Mouse (Mus musculus): ENCODE data around the gene Gm34653.
A peak's percentile ranks its signal among the peaks of the same experiment; 100 is the strongest.
"Not testable (repeated sequence)": the region's sequence is repeated elsewhere in the genome, so short reads cannot be mapped to it uniquely, and the experiment has no call there.

The Gm34653 gene

DNA sequence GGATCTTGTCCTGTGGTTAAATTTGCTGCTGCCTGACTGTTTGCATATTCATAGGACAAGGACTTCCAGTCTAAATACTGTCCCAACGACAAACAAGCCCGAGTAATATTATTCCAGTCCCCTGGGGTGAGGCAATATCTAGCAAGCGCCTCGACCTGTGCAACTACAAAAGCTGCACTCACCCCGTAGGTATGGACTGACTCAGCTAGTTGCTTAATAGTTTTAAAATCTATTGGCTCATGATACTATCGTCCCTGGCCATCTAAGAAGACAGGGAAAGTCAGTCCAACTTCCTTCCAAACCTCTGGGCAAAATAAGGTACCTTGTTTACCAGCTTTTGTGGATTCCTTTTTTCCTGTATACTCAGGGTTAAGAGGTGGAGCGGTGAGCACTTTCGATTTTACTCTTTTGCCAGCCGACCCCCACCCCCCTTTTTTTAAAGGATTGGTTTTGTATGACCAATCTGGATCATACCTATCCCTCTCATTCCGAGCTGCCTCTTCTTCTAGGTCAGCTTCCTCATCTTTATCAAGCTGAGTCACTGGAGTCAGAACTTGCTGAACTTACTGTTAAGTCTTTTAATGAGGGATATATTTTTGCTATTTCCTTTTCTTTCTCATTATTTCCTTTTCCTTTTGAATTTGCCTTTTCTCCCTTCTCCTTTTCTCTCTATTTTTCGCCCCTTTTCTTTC, at the start of gene Gm34653:
Gene Gm34653, plus strand, starts transcription at position 242 of the 692 bp plus-strand sequence.
- not testable (repeated sequence) for DNase-seq (ENCODE audit: low read depth in 1 of 2, low spot score in 2 of 2)

DNA sequence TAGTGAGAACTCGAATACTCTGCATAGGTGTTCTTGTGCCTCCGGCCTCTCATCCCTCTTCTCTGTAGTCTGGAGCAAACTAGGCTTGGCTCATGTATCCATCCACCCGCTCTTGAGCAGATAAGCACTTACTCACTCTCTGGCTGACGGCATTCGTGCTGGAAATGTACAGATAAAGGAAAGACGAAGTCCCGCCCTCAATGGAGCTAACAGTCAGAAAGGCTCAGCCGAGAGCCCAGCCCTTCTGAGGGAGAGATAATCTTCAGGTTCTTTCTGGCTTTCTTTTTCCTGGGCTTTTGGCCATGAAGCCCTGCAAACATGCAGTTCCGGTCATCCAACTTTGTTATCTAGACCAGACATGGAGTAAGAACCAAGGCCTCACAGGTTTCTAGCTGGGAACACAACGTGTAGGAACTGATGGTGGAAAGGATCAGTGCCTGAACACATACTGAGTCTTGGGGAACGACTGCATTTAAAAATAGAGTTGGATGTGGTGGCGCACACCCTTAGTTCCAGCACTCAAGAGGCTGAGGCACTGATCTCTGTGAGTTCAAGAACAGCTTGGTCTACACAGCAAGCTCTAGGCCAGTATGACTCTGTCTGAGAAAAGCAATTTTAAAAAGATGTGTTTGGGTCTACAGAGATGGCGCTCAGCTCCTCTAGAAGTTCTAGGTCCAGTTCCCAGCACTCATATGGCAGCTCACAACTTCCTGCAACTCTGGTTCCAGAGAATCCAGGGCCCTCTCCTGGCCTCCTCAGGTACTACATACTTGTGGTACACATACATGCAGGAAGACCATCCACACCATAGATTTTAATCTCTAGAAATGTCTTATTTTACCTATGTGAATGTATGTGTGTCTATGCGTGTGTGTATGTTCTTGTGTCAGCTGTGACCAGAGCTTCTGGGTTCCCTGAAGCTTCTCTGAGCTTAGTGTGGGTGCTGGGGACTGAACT, 49.5 kb upstream of the Gm34653 start:
- no peak for DNase-seq (ENCODE audit: low read depth in 1 of 2, low spot score in 2 of 2)

DNA sequence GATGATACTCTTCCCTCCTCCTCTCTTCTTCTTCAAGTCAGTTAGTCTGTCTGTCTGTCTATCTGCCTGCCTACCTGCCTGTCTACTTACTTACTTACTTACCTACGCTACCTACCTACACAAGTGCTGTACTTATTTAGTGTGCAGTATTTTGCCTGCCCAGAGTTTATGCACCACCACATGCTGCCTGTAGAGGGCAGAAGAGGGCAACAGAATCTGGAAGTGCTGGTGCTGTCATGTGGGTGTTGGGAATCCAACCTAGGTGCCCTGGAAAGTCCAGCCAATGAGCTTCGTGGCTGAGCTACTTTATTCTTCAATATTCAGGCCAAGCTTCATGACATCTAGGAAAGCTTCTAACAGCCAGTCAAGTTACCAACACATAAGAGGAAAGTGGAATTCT, 48.7 kb upstream of the Gm34653 start:
- peak in 1 of 2 experiments; percentile 32 for DNase-seq (ENCODE audit: low read depth in 1 of 2, low spot score in 2 of 2)

DNA sequence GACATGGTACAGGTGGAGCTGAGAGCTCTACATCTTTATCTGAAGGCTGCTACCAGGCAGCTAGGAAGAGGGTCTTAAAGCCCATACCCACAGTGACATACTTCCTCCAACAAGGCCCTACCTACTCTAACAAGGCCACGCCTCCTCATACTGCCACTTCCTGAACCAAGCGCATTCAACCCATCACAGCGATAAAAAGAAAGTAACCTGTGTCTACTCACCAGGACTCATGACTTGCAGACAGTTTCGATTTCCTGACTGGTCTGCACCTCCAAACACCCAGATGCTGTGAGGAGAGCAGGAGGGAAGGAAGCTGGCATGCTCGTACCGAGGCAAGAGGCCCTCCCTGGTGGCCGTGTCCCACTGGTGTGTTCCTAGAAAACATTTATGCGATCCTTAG, 42.5 kb upstream of the Gm34653 start:
- peak in 1 of 2 experiments; percentile 20 for DNase-seq (ENCODE audit: low read depth in 1 of 2, low spot score in 2 of 2)

DNA sequence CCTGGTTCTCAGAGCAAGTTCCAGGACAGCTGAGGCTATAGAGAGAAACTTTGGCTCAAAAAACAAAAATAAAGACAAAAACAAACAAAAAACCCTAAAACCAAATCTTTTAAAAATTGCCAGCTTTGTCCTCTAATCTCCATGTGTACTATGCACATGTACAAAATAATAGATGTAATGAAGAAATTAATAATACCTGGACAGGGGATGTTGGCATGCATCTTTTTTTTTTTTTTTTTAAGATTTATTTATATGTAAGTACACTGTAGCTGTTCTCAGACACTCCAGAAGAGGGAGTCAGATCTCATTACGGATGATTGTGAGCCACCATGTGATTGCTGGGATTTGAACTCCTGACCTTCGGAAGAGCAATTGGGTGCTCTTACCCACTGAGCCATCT, 40.3 kb upstream of the Gm34653 start:
- not testable (repeated sequence) for DNase-seq (ENCODE audit: low read depth in 1 of 2, low spot score in 2 of 2)

DNA sequence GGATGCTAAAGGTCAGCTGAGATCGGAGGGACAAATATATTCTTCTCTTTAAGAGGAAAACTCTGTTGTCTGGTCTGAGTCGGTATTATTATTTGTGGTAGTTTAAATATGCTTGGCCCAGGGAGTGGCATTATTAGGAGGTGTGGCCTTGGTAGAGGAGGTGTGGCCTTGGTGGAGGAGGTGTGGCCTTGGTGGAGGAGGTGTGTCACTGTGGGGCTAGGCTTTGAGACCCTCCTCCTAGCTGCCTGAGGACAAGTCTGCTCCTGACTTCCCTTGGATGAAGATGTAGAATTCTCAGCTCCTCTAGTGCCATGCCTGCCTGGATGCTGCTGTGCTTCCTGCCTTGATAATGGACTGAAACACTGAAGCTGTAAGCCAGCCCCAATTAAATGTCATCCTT, 38.3 kb upstream of the Gm34653 start:
- no peak for DNase-seq (ENCODE audit: low read depth in 1 of 2, low spot score in 2 of 2)

DNA sequence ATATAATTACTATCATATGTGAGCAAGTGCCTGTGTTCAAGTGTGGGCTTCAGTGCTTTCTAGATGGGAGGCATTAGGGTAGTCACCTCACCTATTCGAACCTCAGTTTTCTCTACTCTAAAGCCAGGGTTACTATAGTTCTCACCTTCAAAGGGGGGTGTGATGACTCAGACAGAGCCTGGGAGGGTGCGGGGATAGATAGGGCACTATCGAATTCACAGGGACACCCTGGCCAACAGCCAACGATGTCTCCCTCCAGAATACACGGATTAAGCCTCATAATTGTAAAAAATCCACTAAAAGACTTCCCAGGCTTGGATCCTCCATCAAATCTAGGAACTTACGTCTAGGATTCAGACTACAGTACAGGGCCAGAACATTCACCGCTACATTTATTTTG, 37.4 kb upstream of the Gm34653 start:
- DNase-seq (ENCODE audit: low read depth in 1 of 2, low spot score in 2 of 2) = no peak

DNA sequence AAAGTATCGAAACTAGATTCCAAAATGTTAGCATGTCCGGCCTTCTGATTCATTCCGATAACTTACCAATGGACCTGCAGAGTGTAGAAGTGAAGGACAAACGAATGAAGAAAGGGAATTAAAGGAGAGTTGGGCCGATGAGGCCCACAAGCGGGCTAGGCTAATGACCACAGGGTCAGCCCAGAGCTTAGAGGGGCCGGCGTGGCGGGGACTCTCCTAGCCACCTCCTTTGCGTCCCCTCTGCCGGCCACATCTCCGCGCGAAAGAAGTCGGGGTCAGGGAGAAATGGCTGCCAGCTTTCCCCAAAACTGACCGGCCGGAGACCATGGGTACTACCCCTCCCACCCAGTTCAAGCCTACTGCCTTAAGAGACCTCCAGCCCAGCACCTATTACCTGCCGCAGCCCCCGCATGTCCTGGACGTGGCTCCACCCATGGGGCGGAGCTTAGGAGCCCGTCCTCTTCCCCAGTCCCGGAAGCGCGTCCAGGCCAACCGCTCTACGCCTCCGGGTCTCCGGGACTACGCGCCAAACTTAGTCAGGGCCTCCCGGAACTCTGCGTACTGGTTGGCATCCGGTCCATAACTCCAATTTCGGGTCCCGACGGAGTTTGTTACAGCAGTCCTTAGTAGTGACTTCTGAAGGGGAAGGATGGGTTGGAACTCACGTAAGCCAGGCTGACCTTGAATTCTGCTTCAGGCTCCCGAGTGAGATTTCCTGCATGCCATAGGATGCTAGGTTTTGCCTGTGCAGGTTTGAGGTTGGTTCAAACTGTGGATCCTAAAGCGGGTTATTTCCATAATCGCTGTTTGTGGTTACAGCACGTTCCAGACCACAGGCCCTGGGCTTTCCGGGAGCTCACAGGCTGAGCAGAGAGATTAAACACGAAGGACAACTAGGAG, 33.2 kb upstream of the Gm34653 start, which contains the start of gene Rabepk:
Gene Rabepk, minus strand, starts transcription at position 556 of the 900 bp plus-strand sequence.
- peak; percentile 33 to 43 for DNase-seq (ENCODE audit: low read depth in 1 of 2, low spot score in 2 of 2)

DNA sequence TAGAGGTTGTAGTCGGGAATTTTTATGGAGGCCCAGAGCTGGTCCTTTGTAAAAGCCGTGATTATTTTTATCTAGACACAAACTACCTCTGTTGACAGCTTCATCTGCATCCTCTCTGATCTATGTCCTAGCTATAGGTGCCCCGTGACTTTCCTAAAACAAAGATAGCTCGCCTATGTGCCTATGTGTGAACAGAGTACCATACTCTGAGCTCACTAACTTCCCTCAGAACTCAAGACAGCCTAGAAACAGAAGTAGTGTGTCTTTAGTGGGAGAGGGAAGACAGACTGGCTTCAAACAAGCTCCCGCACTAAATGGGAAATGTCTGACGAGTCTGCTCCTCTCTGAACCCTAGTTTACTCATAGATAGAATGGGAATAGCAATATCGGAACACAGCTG, 32.4 kb upstream of the Gm34653 start:
- no peak for DNase-seq (ENCODE audit: low read depth in 1 of 2, low spot score in 2 of 2)

DNA sequence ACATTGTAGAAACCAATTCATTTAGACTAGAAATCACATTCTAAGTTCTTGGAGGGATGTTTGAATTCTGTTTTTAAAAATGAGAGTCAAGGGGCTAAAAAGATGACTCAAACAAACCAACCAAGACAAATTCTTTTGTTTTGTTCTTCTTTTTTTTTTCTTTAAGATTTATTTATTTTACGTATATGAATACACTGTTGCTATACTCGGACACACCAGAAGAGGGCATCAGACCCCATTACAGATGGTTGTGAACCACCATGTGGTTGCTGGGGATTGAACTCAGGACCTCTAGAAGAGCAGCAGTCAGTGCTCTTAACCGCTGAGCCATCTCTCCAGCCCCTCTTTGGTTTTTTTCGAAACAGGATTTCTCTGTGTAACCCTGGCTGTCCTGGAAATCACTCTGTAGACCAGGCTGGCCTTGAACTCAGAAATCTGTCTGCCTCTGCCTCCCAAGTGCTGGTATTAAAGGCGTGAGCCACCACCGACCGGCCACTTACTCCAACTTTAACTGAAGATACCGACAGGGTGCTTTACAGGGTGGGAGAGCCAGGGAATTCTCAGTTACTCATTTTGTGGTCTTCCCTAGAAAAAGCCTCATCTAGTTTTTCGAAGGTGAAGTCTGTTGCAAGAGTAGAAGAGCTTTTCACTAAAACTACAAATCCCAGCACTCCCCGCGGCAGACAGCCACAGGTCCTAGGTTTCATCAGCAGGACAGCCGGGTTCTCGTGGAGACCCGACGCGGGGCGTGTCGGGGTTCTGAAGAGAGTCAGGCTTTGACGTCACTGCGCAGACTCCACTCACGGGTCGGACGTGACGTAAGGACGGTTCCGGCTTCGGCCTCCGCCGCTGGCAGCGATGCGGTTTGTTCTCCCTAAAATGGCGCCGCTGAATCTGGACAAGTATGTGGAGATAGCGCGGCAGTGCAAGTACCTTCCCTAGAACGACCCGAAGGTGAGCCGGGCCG, 31.0 kb upstream of the Gm34653 start:
- DNase-seq (ENCODE audit: low read depth in 1 of 2, low spot score in 2 of 2) = peak; percentile 94

DNA sequence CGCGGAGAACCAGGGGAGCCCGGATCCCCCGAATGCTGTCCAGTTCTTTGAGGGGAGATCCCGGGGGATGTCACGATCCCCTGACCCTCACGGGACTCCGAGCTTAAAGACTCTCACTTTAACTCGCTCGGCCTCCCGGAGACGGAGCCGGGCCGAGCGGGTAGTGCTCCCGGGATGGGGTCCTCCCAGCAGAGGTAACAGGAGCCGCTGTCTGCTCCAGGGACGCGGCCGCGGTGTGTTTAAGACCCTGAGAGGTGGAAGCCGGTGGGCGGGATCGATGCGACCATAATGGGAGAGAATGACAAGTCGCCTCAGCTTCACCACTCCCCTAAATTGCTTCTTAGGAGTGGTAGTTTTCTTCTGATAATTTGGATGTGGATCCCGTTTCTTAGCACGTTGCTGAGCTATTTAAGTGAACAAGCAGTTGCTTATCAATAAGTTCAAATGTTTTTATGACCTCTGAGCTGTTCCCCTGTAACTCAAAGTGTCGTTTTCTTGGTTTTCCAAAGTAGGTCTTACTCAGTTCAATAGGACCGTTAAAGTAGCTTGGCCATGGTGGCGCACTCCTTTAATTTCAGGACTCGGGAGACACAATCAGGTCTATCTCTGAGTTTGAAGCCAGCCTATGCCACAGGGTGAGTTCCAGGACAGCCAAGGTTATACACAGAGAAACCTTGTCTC, 30.1 kb upstream of the Gm34653 start:
- DNase-seq (ENCODE audit: low read depth in 1 of 2, low spot score in 2 of 2) = peak in 1 of 2 experiments; percentile 29

DNA sequence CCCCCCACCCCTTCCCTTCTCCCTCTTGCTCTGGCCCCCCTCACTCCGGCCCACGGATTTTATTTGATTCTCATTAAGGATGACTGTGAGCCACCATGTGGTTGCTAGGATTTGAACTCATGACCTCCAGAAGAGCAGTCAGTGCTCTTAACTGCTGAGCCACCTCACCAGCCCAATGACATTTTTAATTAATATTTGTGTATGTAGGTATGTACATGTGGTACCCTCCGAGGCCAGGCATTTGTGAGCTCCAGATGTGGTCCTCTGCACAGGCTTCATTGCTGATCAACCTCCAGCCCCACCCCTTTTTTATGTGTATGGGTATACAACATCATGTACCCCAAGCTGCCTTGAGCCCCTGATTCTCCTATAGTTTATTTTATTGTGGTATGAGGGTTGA, 29.1 kb upstream of the Gm34653 start:
- no peak for DNase-seq (ENCODE audit: low read depth in 1 of 2, low spot score in 2 of 2)

DNA sequence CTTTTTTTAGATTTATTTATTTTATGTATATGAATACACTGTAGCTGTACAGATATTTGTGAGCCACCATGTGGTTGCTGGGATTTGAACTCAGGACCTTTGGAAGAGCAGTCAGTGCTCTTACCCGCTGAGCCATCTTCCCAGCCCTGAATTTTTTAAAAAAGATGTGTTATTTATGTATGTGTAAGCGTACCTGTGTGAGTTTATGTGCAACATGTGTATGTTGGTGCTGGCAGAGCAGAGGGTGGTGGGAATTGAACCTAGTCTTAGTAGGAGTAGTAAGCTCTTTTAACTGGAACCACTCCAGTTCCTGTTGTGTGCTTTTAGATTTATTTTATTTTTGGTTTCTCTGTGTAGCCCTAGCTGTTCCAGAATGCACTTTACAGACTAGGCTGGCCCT, 28.6 kb upstream of the Gm34653 start:
- no peak for DNase-seq (ENCODE audit: low read depth in 1 of 2, low spot score in 2 of 2)

DNA sequence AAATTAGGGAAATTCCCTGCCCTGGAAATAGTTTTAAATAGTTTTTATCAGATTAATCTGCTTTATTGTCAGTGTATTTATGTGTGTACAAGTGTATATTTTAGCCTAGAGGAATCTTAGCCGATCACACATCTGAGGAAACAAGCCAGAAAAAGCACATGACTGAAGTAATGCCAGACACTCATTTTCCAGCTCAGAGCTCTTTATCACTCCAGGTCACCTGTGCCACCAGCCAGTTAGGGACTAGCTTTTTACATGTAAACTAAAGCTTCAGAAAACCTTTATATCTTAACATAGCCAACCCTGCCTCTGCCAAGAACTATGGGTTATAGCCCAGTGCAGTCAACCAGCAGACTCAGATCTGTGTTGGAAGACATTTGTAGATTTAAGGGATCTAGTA, 28.0 kb upstream of the Gm34653 start:
- DNase-seq (ENCODE audit: low read depth in 1 of 2, low spot score in 2 of 2) = no peak

DNA sequence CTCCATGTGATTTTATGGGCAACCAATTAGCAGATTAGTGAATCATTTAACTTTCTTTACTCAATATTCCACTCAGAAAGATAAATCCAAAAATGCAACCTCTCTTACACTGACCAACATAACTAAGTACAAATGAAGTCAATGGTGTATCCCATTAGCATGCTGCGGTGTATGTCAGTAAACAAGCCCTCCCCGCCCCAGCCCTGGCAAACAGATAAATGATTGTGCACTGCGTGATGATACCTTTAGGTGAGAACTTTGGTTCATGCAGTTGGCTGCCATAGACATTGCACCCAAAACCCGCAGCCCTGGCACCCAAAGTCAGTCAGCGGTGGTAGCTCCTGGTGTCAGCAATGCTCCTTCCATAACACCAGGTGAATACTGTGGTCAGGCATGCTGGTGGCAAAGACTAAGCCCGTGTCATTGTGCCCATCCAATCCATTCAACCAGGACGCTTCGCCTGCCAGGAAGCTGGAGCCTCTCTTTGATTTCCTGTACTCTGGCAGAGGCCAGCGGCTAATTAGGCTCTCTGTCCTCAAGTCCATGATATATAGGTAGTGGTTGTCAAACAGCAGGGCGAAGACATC, 27.4 kb upstream of the Gm34653 start:
- no peak for DNase-seq (ENCODE audit: low read depth in 1 of 2, low spot score in 2 of 2)

DNA sequence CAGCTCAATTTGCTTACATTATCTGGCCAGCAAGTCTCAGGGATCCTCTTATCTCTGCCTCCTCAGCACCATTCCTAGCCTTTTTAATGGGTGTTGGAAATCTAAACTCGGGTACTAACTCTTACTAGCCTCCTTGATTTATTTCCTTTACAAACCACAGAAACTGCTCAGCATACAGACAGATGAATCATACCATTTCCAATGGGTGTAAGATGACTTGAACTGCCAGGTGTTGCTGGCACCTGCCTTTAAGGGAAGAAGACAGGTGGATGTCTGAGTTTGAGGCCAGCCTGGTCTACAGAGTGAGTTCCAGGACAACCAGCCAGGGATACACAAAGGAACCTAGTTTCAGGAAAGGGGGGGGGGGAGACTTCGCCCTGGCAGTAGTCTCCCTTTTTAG, 24.8 kb upstream of the Gm34653 start:
- DNase-seq (ENCODE audit: low read depth in 1 of 2, low spot score in 2 of 2) = no peak

DNA sequence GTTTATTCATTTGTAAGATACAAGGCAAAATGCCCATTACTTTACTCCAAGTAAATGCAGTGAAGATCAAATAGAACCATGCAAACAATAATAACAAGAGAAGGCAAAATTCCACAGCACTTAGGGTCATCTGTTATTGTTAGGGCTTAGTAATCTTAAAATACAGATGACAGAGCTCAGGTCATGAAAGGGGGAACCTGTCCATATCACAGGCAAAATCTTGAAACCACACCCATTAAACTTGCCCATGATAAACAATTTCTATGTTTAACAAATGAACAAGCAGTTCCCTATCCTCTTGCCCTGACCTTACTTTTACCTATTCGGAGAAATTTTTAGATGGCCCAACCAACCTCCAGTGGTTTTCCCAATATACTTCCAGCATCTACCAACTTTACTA, 23.2 kb upstream of the Gm34653 start:
- DNase-seq (ENCODE audit: low read depth in 1 of 2, low spot score in 2 of 2) = no peak

DNA sequence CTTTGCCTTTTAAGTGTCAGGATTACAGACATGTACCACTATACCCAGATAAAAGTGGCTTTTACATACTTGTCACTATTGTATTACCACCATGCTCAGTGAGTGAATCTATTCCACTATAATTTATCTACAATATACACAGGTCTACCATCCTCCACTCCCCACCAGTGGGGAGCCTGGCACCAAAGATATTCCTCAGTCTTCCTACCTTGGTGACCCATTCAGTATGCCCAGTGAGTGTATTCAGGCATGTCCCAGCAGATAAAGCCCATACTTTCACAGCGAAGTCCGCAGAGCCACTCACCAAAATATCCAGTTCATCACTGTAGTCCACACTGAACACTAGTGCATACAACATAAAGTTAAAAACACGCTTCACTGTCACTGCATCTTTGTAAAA, 22.0 kb upstream of the Gm34653 start:
- no peak for DNase-seq (ENCODE audit: low read depth in 1 of 2, low spot score in 2 of 2)

DNA sequence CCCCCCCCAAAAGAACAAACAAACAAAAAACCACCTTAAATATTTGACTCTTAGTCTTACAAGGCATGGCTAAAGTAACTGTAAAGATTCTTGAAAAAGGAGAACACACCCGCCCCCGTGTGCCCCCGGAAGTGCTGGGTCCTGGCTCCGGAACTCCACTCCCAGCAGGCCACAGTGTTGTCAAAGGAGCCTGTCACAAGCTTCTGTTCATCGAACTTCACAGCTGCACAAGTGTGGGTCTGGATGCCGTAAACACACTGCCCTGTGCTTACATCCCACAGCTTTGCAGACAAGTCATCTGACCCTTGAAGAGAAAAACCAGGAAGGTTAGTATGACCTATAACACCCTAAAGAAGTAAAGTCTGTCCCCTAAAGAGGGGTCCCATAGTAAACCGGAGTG, 20.1 kb upstream of the Gm34653 start:
- no peak for DNase-seq (ENCODE audit: low read depth in 1 of 2, low spot score in 2 of 2)

Measured in monocyte, adult 2 months (primary cell).